Mouse (Mus musculus): ENCODE results near the gene Phf19. TPM values are rescaled to one million over a fixed set of nuclear protein-coding genes. Genes with fewer than 3 reads are reported as not detected.

The Phf19 gene
- total RNA-seq, 1 experiment = 3.7 TPM

- Histone ChIP-seq H3K27ac (ENCODE audit: insufficient read depth, low read depth, low read length, poor library complexity, severe bottlenecking) (no peak overlapping the region), H3K4me1 (ENCODE audit: control insufficient read depth in 2 of 2, insufficient read depth in 2 of 2, low read length in 2 of 2, poor library complexity in 1 of 2) (peaks cover 0 to 11% of the 10 kb centered on the region in 2 experiments; a peak in 2 of 4 replicates), H3K36me3 (ENCODE audit: control insufficient read depth, insufficient read depth, low read length, poor library complexity, severe bottlenecking) (0 out of 2 replicates have a peak, but pooled peaks cover 1% of the 10 kb centered on the region), H3K4me3 (ENCODE audit: insufficient read depth in 1 of 2, low read depth in 1 of 2, low read length in 2 of 2, poor library complexity in 1 of 2, severe bottlenecking in 1 of 2) (no peak overlapping the region), H3K9me3 (ENCODE audit: control insufficient read depth, insufficient read depth, low read depth, low read length) (no peaks in the 10 kb centered on the region), H3K9ac (ENCODE audit: insufficient read depth, low read depth, low read length, poor library complexity, severe bottlenecking) (no peak overlapping the region)
- no peak for DNase-seq (ENCODE audit: low read depth, low spot score)
- in situ Hi-C loops (cut with MboI; ENCODE audit: low sequenced_read_pairs in 2 of 2, unreplicated experiment in 2 of 2) = no loop called here
- TF ChIP-seq ZC3H11A (IDR thresholded peaks at IDR 0.05; ENCODE audit: borderline replicate concordance, low read depth, low read length) = no peak
- no peak for TF ChIP-seq CHD2 (IDR thresholded peaks at IDR 0.05; ENCODE audit: low read depth, low read length)
- TF ChIP-seq MAFK (IDR thresholded peaks at IDR 0.05; ENCODE audit: insufficient read depth, low read depth, low read length) = no peak
Measured at GRCm38 (mm10) chr2:34901726-34902125, 12.1 kb downstream of the Phf19 start.

DNA sequence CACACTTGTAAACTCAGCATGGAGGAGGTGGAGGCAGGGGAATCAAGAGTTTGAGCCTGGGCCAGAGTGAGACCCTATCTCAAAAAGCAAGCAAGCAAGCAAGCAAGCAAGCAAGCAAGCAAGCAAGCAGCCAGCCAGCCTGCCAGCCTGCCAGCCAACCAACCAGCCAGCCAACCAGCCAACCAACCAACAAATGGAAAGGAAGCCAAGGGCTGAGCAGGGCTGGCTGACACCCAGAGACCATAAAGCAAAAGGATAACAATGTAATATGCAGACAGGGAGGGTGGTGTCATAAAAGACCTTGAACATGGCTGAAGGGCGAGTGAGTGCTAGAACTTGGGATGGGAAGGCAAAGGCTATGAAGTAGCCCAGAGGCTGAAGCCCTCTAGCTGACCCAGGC is 13.4 kb downstream of the Phf19 start:
- in situ Hi-C loops (cut with MboI; ENCODE audit: low sequenced_read_pairs in 2 of 2, unreplicated experiment in 2 of 2) = no loop called here
- TF ChIP-seq MAFK (IDR thresholded peaks at IDR 0.05; ENCODE audit: insufficient read depth, low read depth, low read length) (no peak), ZNF384 (IDR thresholded peaks at IDR 0.05; ENCODE audit: low read depth, low read length) (no peak), HCFC1 (IDR thresholded peaks at IDR 0.05; ENCODE audit: borderline replicate concordance, insufficient read depth, low read length) (no peak), CHD2 (IDR thresholded peaks at IDR 0.05; ENCODE audit: low read depth, low read length) (no peak), ZC3H11A (IDR thresholded peaks at IDR 0.05; ENCODE audit: borderline replicate concordance, low read depth, low read length) (no peak)

GRCm38 (mm10) chr2:34899682-34900081 is 14.1 kb downstream of the Phf19 start:
- TF ChIP-seq MAFK (IDR thresholded peaks at IDR 0.05; ENCODE audit: insufficient read depth, low read depth, low read length) = no peak
- no peak for TF ChIP-seq ZNF384 (IDR thresholded peaks at IDR 0.05; ENCODE audit: low read depth, low read length)
- in situ Hi-C loops (cut with MboI; ENCODE audit: low sequenced_read_pairs in 2 of 2, unreplicated experiment in 2 of 2) = no loop called here
- Histone ChIP-seq H3K9me3 (ENCODE audit: control insufficient read depth, insufficient read depth, low read depth, low read length) (no peaks in the 10 kb centered on the region), H3K36me3 (ENCODE audit: control insufficient read depth, insufficient read depth, low read length, poor library complexity, severe bottlenecking) (0 out of 2 replicates have a peak, but pooled peaks cover 1% of the 10 kb centered on the region), H3K9ac (ENCODE audit: insufficient read depth, low read depth, low read length, poor library complexity, severe bottlenecking) (no peak overlapping the region), H3K4me3 (ENCODE audit: insufficient read depth in 1 of 2, low read depth in 1 of 2, low read length in 2 of 2, poor library complexity in 1 of 2, severe bottlenecking in 1 of 2) (no peak overlapping the region), H3K27ac (ENCODE audit: insufficient read depth, low read depth, low read length, poor library complexity, severe bottlenecking) (no peak overlapping the region), H3K4me1 (ENCODE audit: control insufficient read depth in 2 of 2, insufficient read depth in 2 of 2, low read length in 2 of 2, poor library complexity in 1 of 2) (peaks cover 0 to 8% of the 10 kb centered on the region in 2 experiments; a peak in 2 of 4 replicates)
- DNase-seq (ENCODE audit: low read depth, low spot score) = no peak

More for the DNA sequence above, 13.4 kb downstream of the Phf19 start:
- H3K4me1 ChIP-seq (ENCODE audit: control insufficient read depth in 2 of 2, insufficient read depth in 2 of 2, low read length in 2 of 2, poor library complexity in 1 of 2) = peaks cover 0 to 10% of the 10 kb centered on the region in 2 experiments; a peak in 2 of 4 replicates
- H3K27ac ChIP-seq (ENCODE audit: insufficient read depth, low read depth, low read length, poor library complexity, severe bottlenecking) = no peak overlapping the region
- 0 out of 2 replicates have a peak, but pooled peaks cover 1% of the 10 kb centered on the region for H3K36me3 ChIP-seq (ENCODE audit: control insufficient read depth, insufficient read depth, low read length, poor library complexity, severe bottlenecking)
- no peaks in the 10 kb centered on the region for H3K9me3 ChIP-seq (ENCODE audit: control insufficient read depth, insufficient read depth, low read depth, low read length)
- DNase-seq (ENCODE audit: low read depth, low spot score) = no peak
- H3K9ac ChIP-seq (ENCODE audit: insufficient read depth, low read depth, low read length, poor library complexity, severe bottlenecking) = no peak overlapping the region
- H3K4me3 ChIP-seq (ENCODE audit: insufficient read depth in 1 of 2, low read depth in 1 of 2, low read length in 2 of 2, poor library complexity in 1 of 2, severe bottlenecking in 1 of 2) = no peak overlapping the region

DNA sequence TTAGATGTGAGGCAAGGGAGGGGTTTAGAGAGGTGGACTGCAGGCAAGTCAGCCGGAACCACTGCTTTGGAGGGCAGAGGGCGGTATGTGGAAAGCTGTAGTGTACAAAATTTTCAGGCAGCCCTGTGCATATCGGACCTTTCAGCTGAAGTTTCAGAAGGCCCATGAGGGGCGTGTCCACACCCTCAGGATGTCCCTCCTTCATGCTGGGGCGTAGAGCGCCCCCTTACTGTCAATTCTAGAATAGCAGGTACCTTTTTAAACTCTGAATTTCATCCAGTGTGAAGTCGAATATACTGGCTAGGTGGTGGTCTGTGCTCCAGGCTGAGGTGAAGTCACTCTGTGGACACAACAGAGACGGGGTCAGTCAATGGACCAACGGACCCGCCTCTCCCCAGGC is 16.0 kb downstream of the Phf19 start:
- Histone ChIP-seq H3K4me3 (ENCODE audit: insufficient read depth in 1 of 2, low read depth in 1 of 2, low read length in 2 of 2, poor library complexity in 1 of 2, severe bottlenecking in 1 of 2) (no peak overlapping the region), H3K4me1 (ENCODE audit: control insufficient read depth in 2 of 2, insufficient read depth in 2 of 2, low read length in 2 of 2, poor library complexity in 1 of 2) (peaks cover 0 to 6% of the 10 kb centered on the region in 2 experiments; a peak in 2 of 4 replicates), H3K9ac (ENCODE audit: insufficient read depth, low read depth, low read length, poor library complexity, severe bottlenecking) (no peak overlapping the region), H3K9me3 (ENCODE audit: control insufficient read depth, insufficient read depth, low read depth, low read length) (no peaks in the 10 kb centered on the region), H3K27ac (ENCODE audit: insufficient read depth, low read depth, low read length, poor library complexity, severe bottlenecking) (no peak overlapping the region), H3K36me3 (ENCODE audit: control insufficient read depth, insufficient read depth, low read length, poor library complexity, severe bottlenecking) (0 out of 2 replicates have a peak, but pooled peaks cover 1% of the 10 kb centered on the region)
- in situ Hi-C loops (cut with MboI; ENCODE audit: low sequenced_read_pairs in 2 of 2, unreplicated experiment in 2 of 2) = no loop called here
- DNase-seq (ENCODE audit: low read depth, low spot score) = peak; percentile 56
- TF ChIP-seq MAFK (IDR thresholded peaks at IDR 0.05; ENCODE audit: insufficient read depth, low read depth, low read length) (no peak), CHD2 (IDR thresholded peaks at IDR 0.05; ENCODE audit: low read depth, low read length) (no peak)

- peaks cover 0 to 6% of the 10 kb centered on the region in 2 experiments; a peak in 2 of 4 replicates for H3K4me1 ChIP-seq (ENCODE audit: control insufficient read depth in 2 of 2, insufficient read depth in 2 of 2, low read length in 2 of 2, poor library complexity in 1 of 2)
- H3K9me3 ChIP-seq (ENCODE audit: control insufficient read depth, insufficient read depth, low read depth, low read length) = no peaks in the 10 kb centered on the region
- H3K27ac ChIP-seq (ENCODE audit: insufficient read depth, low read depth, low read length, poor library complexity, severe bottlenecking) = no peak overlapping the region
- no peak for DNase-seq (ENCODE audit: low read depth, low spot score)
- 0 out of 2 replicates have a peak, but pooled peaks cover 1% of the 10 kb centered on the region for H3K36me3 ChIP-seq (ENCODE audit: control insufficient read depth, insufficient read depth, low read length, poor library complexity, severe bottlenecking)
- TF ChIP-seq HCFC1 (IDR thresholded peaks at IDR 0.05; ENCODE audit: borderline replicate concordance, insufficient read depth, low read length) (no peak), ZNF384 (IDR thresholded peaks at IDR 0.05; ENCODE audit: low read depth, low read length) (no peak), MAFK (IDR thresholded peaks at IDR 0.05; ENCODE audit: insufficient read depth, low read depth, low read length) (no peak), ZC3H11A (IDR thresholded peaks at IDR 0.05; ENCODE audit: borderline replicate concordance, low read depth, low read length) (no peak), CHD2 (IDR thresholded peaks at IDR 0.05; ENCODE audit: low read depth, low read length) (no peak)
- H3K4me3 ChIP-seq (ENCODE audit: insufficient read depth in 1 of 2, low read depth in 1 of 2, low read length in 2 of 2, poor library complexity in 1 of 2, severe bottlenecking in 1 of 2) = no peak overlapping the region
- no peak overlapping the region for H3K9ac ChIP-seq (ENCODE audit: insufficient read depth, low read depth, low read length, poor library complexity, severe bottlenecking)
- in situ Hi-C loops (cut with MboI; ENCODE audit: low sequenced_read_pairs in 2 of 2, unreplicated experiment in 2 of 2) = no loop called here
Measured at GRCm38 (mm10) chr2:34896821-34897460, 16.9 kb downstream of the Phf19 start.

Measured in ES-E14 (cell line).